Mouse (Mus musculus): ENCODE results near the gene Tmem52b. TPM values are rescaled to one million over a fixed set of nuclear protein-coding genes. Genes with fewer than 3 reads are reported as not detected.
A peak's percentile ranks its signal among the peaks of the same experiment; 100 is the strongest.

The Tmem52b gene
- polyA plus RNA-seq, 1 experiment from 2014 or later: 0.11 TPM

DNA sequence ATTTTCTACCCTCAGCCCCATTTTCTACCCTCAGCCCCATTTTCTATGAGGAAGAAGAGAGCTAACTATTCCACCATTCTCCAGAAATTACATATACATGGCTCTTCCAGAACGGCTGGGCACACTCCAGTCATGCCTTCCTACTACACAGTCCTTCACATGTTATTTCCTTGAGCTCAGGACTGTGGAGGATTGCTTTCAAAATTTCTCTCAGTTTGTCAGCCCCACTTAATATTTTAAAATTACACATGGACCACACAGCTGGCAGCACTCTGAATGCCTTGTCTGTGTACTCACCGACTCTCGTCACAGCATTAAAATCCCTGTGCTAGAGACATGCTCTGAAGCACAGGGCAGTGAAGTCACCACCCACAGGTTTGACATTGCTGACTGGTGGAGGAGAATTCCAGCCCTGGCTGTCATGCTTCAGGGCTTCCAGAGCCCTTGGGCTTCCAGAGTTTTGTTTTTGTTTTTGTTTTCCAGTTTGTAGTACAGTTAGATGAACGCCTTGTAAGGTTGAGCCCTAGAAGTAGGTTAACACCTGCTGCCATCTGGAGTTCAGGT lies 22.4 kb downstream of the Tmem52b start:
- no peak overlapping the region for H3K9ac ChIP-seq (ENCODE audit: low read length)
- H3K4me1 ChIP-seq (replicated peaks; ENCODE audit: control insufficient read depth, insufficient read depth): 0 out of 2 replicates have a peak, but pooled peaks cover 2% of the 10 kb centered on the region
- H3K9me3 ChIP-seq (ENCODE audit: control insufficient read depth, low read length): no peaks in the 10 kb centered on the region
- peaks cover 12% of the 10 kb centered on the region for H3K36me3 ChIP-seq (ENCODE audit: control insufficient read depth, insufficient read depth, low read length)
- TF ChIP-seq CTCF (IDR thresholded peaks at IDR 0.05; ENCODE audit: low read depth) (no peak), EP300 (optimal IDR thresholded peaks at IDR 0.05) (no peak)
- H3K4me2 ChIP-seq (replicated peaks; ENCODE audit: low read depth): peak overlapping the region; percentile 85
- WGBS: 49% methylated on average over 4 of the region's 4 CpGs
- H3K27me3 ChIP-seq (ENCODE audit: control insufficient read depth, insufficient read depth, low read length): no peaks in the 10 kb centered on the region
- peak overlapping the region; percentile 89; the same call in 1 of the 2 replicates for H3K4me3 ChIP-seq (ENCODE audit: low read depth, low read length)
- ATAC-seq (ENCODE audit: low FRiP score, low TSS enrichment): no peak
- no peak overlapping the region for H3K27ac ChIP-seq (replicated peaks)
- no peak for DNase-seq (ENCODE audit: low spot score)

DNA sequence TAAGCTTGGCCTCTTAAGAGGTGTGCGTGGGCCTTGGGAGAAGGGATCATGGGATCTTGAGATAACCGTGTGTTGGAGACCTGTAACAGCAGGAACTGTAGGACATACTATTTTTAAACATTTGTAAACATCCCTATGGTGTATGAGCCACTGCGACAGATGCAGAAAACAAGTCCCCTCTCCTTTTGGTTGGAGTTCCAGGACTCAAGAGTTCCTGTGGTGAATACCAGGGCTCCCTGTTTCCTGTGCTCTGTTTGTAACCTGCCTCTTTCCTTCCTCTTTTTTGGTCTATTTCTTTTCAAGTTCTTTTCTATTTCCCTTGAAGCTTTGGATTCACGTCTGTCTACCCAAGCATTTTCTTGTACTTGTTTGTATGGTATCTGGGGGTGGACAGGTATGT lies 23.4 kb downstream of the Tmem52b start:
- Histone ChIP-seq H3K27me3 (ENCODE audit: control insufficient read depth, insufficient read depth, low read length) (no peaks in the 10 kb centered on the region), H3K36me3 (ENCODE audit: control insufficient read depth, insufficient read depth, low read length) (peaks cover 15% of the 10 kb centered on the region), H3K4me1 (replicated peaks; ENCODE audit: control insufficient read depth, insufficient read depth) (0 out of 2 replicates have a peak, but pooled peaks cover 2% of the 10 kb centered on the region), H3K4me2 (replicated peaks; ENCODE audit: low read depth) (no peak overlapping the region), H3K9me3 (ENCODE audit: control insufficient read depth, low read length) (no peaks in the 10 kb centered on the region), H3K4me3 (ENCODE audit: low read depth, low read length) (no peak overlapping the region), H3K9ac (ENCODE audit: low read length) (no peak overlapping the region), H3K27ac (replicated peaks) (no peak overlapping the region)
- no peak for ATAC-seq (ENCODE audit: low FRiP score, low TSS enrichment)
- no peak for DNase-seq (ENCODE audit: low spot score)
- TF ChIP-seq EP300 (optimal IDR thresholded peaks at IDR 0.05) (no peak), CTCF (IDR thresholded peaks at IDR 0.05; ENCODE audit: low read depth) (no peak)
- WGBS: 59% methylated on average over 4 of the region's 4 CpGs

- ATAC-seq (ENCODE audit: low FRiP score, low TSS enrichment) (no peak), DNase-seq (ENCODE audit: low spot score) (no peak)
- TF ChIP-seq EP300 (optimal IDR thresholded peaks at IDR 0.05) (no peak), CTCF (IDR thresholded peaks at IDR 0.05; ENCODE audit: low read depth) (no peak)
- Histone ChIP-seq H3K4me1 (replicated peaks; ENCODE audit: control insufficient read depth, insufficient read depth) (0 out of 2 replicates have a peak, but pooled peaks cover 2% of the 10 kb centered on the region), H3K27me3 (ENCODE audit: control insufficient read depth, insufficient read depth, low read length) (no peaks in the 10 kb centered on the region), H3K9me3 (ENCODE audit: control insufficient read depth, low read length) (no peaks in the 10 kb centered on the region), H3K4me2 (replicated peaks; ENCODE audit: low read depth) (no peak overlapping the region), H3K36me3 (ENCODE audit: control insufficient read depth, insufficient read depth, low read length) (peaks cover 22% of the 10 kb centered on the region), H3K9ac (ENCODE audit: low read length) (no peak overlapping the region), H3K27ac (replicated peaks) (no peak overlapping the region), H3K4me3 (ENCODE audit: low read depth, low read length) (no peak overlapping the region)
- 75% methylated on average over 6 of the region's 6 CpGs for WGBS
Measured at GRCm38 (mm10) chr6:129538555-129538954, 26.2 kb downstream of the Tmem52b start.

- no peak overlapping the region for H3K4me2 ChIP-seq (replicated peaks; ENCODE audit: low read depth)
- TF ChIP-seq EP300 (optimal IDR thresholded peaks at IDR 0.05): no peak
- no peak for TF ChIP-seq CTCF (IDR thresholded peaks at IDR 0.05; ENCODE audit: low read depth)
- no peaks in the 10 kb centered on the region for H3K27me3 ChIP-seq (ENCODE audit: control insufficient read depth, insufficient read depth, low read length)
- no peaks in the 10 kb centered on the region for H3K9me3 ChIP-seq (ENCODE audit: control insufficient read depth, low read length)
- ATAC-seq (ENCODE audit: low FRiP score, low TSS enrichment) (no peak), DNase-seq (ENCODE audit: low spot score) (no peak)
- H3K27ac ChIP-seq (replicated peaks): no peak overlapping the region
- no peak overlapping the region for H3K9ac ChIP-seq (ENCODE audit: low read length)
- peaks cover 22% of the 10 kb centered on the region for H3K36me3 ChIP-seq (ENCODE audit: control insufficient read depth, insufficient read depth, low read length)
- 86% methylated on average over 9 of the region's 9 CpGs for WGBS
- no peaks in the 10 kb centered on the region for H3K4me1 ChIP-seq (replicated peaks; ENCODE audit: control insufficient read depth, insufficient read depth)
- H3K4me3 ChIP-seq (ENCODE audit: low read depth, low read length): no peak overlapping the region
Measured at GRCm38 (mm10) chr6:129541931-129542330, 29.6 kb downstream of the Tmem52b start.

DNA sequence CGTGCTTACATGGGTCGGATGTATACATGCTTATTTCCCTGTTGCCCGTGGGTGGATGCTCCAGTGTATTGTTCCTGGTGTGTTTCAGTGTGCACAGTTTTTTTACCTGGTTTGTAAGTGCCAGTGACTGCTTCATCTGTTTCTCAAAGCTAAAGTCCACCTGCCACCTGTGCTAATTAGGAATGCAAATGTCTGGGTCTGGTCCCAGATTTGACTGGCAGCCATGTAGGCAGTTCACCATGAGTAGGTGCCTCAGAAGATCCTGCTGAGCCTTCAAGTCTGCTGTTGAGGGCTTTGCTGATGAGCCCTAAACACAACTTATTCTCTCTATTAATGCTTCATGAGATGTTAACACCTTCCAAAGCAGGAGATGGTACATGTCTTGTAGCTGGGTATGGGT lies 30.2 kb downstream of the Tmem52b start:
- TF ChIP-seq CTCF (IDR thresholded peaks at IDR 0.05; ENCODE audit: low read depth) (no peak), EP300 (optimal IDR thresholded peaks at IDR 0.05) (no peak)
- H3K27ac ChIP-seq (replicated peaks): no peak overlapping the region
- H3K9ac ChIP-seq (ENCODE audit: low read length): no peak overlapping the region
- peaks cover 22% of the 10 kb centered on the region for H3K36me3 ChIP-seq (ENCODE audit: control insufficient read depth, insufficient read depth, low read length)
- H3K27me3 ChIP-seq (ENCODE audit: control insufficient read depth, insufficient read depth, low read length): no peaks in the 10 kb centered on the region
- H3K4me2 ChIP-seq (replicated peaks; ENCODE audit: low read depth): no peak overlapping the region
- no peak overlapping the region for H3K4me3 ChIP-seq (ENCODE audit: low read depth, low read length)
- WGBS: 91% methylated on average over 3 of the region's 3 CpGs
- DNase-seq (ENCODE audit: low spot score) (no peak), ATAC-seq (ENCODE audit: low FRiP score, low TSS enrichment) (no peak)
- no peaks in the 10 kb centered on the region for H3K9me3 ChIP-seq (ENCODE audit: control insufficient read depth, low read length)
- H3K4me1 ChIP-seq (replicated peaks; ENCODE audit: control insufficient read depth, insufficient read depth): no peaks in the 10 kb centered on the region

GRCm38 (mm10) chr6:129543709-129544606 lies 31.6 kb downstream of the Tmem52b start:
- WGBS: 47% methylated on average over 6 of the region's 6 CpGs
- ATAC-seq (ENCODE audit: low FRiP score, low TSS enrichment): peak; percentile 82

More at GRCm38 (mm10) chr6:129543709-129544606, 31.6 kb downstream of the Tmem52b start:
- Histone ChIP-seq H3K4me1 (replicated peaks; ENCODE audit: control insufficient read depth, insufficient read depth) (no peaks in the 10 kb centered on the region), H3K4me2 (replicated peaks; ENCODE audit: low read depth) (no peak overlapping the region), H3K4me3 (ENCODE audit: low read depth, low read length) (no peak overlapping the region), H3K36me3 (ENCODE audit: control insufficient read depth, insufficient read depth, low read length) (peaks cover 15% of the 10 kb centered on the region), H3K27ac (replicated peaks) (no peak overlapping the region), H3K27me3 (ENCODE audit: control insufficient read depth, insufficient read depth, low read length) (no peaks in the 10 kb centered on the region), H3K9ac (ENCODE audit: low read length) (no peak overlapping the region), H3K9me3 (ENCODE audit: control insufficient read depth, low read length) (no peaks in the 10 kb centered on the region)
- DNase-seq (ENCODE audit: low spot score): peak; percentile 77
- TF ChIP-seq EP300 (optimal IDR thresholded peaks at IDR 0.05) (no peak), CTCF (IDR thresholded peaks at IDR 0.05; ENCODE audit: low read depth) (peak; percentile 95)

Data from stomach, postnatal 0 days (tissue).